Mouse (Mus musculus) embryonic facial prominence, embryonic 14.5 days (tissue): ENCODE measurements around the gene AB124611. TPM values are rescaled to one million over a fixed set of nuclear protein-coding genes. Genes with fewer than 3 reads are reported as not detected.
"Not testable (repeated sequence)": the region's sequence is repeated elsewhere in the genome, so short reads cannot be mapped to it uniquely, and the experiment has no call there.

Experiments used
- ATAC-seq: fragments of 200-750 bp; cut with Nextera tagmentation; 2 replicates; pipeline ENCODE4 v1.8.0; 2017; ENCODE audit warnings: low read depth, moderate number of reproducible peaks, moderate TSS enrichment
- DNase-seq: peaks from one replicate; pipeline ENCODE4 v3.0.0-alpha.2; 2015; ENCODE audit warnings: low spot score
- H3K27ac ChIP-seq: fragments of 300-500 bp; sonication (generic); replicated peaks from 2 replicates; pipeline ENCODE4 v1.5.1; 2014; ENCODE audit warnings: low read depth, mild to moderate bottlenecking, low read length, moderate library complexity
- H3K27me3 ChIP-seq: fragments of 300-500 bp; sonication (generic); replicated peaks from 2 replicates; pipeline ENCODE4 v1.6.1; 2014; ENCODE audit warnings: low read length; ENCODE audit not compliant: control insufficient read depth, insufficient read depth
- H3K36me3 ChIP-seq: fragments of 300-500 bp; sonication (generic); 2 replicates; pipeline ENCODE4 v1.6.1; 2014; ENCODE audit warnings: low read length, mixed read lengths; ENCODE audit not compliant: control insufficient read depth, insufficient read depth
- H3K4me1 ChIP-seq: fragments of 300-500 bp; sonication (generic); 2 replicates; pipeline ENCODE4 v1.6.1; 2014; ENCODE audit warnings: antibody characterized with exemption, low read length; ENCODE audit not compliant: control insufficient read depth, insufficient read depth
- H3K4me2 ChIP-seq: fragments of 300-500 bp; sonication (generic); 2 replicates; pipeline ENCODE4 v1.6.1; 2014; ENCODE audit warnings: low read depth, mild to moderate bottlenecking, low read length, moderate library complexity, mixed read lengths
- H3K4me3 ChIP-seq: fragments of 300-500 bp; sonication (generic); 2 replicates; pipeline ENCODE4 v1.5.1; 2014; ENCODE audit warnings: low read depth, mild to moderate bottlenecking, low read length
- H3K9ac ChIP-seq: fragments of 300-500 bp; sonication (generic); 2 replicates; pipeline ENCODE4 v1.6.1; 2014; ENCODE audit warnings: low read depth, mild to moderate bottlenecking, low read length, moderate library complexity, mixed read lengths
- H3K9me3 ChIP-seq: fragments of 300-500 bp; sonication (generic); 2 replicates; pipeline ENCODE4 v1.6.1; 2016; ENCODE audit warnings: low read length; ENCODE audit not compliant: control insufficient read depth
- WGBS: fragments of 180-500 bp; shearing (Covaris S2); extraction: QIAGEN DNeasy Blood & Tissue Kit; methylation state at CpG from one replicate; pipeline ENCODE4 v1.1.7; 2014; 5-methylcytosine and 5-hydroxymethylcytosine counted together
- polyA plus RNA-seq: library from polyadenylated mRNA; unstranded; fragments of >200 nt; fragmentation: Nextera tagmentation; extraction: Ambion mirVana; gene quantifications from 2 replicates; pipeline ENCODE4 v1.2.1, GENCODE M21; 2014

Gene AB124611
- polyA plus RNA-seq, 1 experiment from 2014 or later = 2.1 TPM

DNA sequence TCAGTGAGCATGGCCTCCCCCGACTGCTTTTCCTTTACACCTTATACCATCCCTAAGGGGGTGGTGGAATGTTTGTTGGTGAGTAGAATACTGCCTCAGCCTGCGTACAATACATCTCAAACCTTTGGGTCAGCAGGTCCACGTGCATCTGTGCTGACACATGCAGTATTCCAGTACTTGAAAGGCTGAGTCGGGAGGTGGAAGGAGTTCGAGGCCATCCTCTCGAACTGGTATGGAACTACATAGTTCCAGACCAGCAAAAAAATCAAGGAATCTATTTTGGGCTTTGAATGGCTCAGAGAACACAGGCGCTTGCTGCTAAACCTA, 15.3 kb upstream of the AB124611 start:
- H3K9me3 ChIP-seq = no peaks in the 10 kb centered on the region
- ATAC-seq = no peak
- peak overlapping the region; percentile 75 for H3K9ac ChIP-seq
- DNase-seq = no peak
- H3K4me3 ChIP-seq = peak overlapping the region; percentile 69
- H3K4me1 ChIP-seq = peaks cover 8% of the 10 kb centered on the region
- H3K27ac ChIP-seq = peak overlapping the region; percentile 92
- no peaks in the 10 kb centered on the region for H3K27me3 ChIP-seq
- peak overlapping the region; percentile 83 for H3K4me2 ChIP-seq
- peaks cover 36% of the 10 kb centered on the region for H3K36me3 ChIP-seq
- 8% methylated on average over 7 of the region's 7 CpGs for WGBS

DNA sequence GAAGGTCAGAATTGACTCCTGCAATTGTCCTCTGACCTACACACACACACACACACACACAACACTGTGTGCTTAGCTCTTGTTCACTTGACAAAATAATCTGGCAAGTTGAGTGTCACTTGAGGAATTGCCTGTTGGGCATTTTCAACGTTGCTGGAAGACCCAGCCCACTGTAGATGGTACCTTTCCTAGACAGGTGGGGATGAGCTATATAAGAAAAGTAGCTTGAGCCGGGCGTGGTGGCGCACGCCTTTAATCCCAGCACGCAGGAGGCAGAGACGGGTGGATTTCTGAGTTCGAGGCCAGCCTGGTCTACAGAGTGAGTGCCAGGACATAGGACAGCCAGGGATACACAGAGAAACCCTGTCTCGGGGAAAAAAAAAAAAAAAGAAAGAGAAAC, 14.9 kb upstream of the AB124611 start:
- Histone ChIP-seq H3K36me3 (peaks cover 32% of the 10 kb centered on the region), H3K9me3 (no peaks in the 10 kb centered on the region), H3K9ac (peak overlapping the region; percentile 75; the same call in 1 of the 2 replicates), H3K4me1 (peaks cover 8% of the 10 kb centered on the region), H3K4me3 (peak overlapping the region; percentile 69), H3K4me2 (peak overlapping the region; percentile 83), H3K27ac (no peak overlapping the region), H3K27me3 (no peaks in the 10 kb centered on the region)
- ATAC-seq (no peak), DNase-seq (no peak)
- 82% methylated on average over 9 of the region's 9 CpGs for WGBS

DNA sequence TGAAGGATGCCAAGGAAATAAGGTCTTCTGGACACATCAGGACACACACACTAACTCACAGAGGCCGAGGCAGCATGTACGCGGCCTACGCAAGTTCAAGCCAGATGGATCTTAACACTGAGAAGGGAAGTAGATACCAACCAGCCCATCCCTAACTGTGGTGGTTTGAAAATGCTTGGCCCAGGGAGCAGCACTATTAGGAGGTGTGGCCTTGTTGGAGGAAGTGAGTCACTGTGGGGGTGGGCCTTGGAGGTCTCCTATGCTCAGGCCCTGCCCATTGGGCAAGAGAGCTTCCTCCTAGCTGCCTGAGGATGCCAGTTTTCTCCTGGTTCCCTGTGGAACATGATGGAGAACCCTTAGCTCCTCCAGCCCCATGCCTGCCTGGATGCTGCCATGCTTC, 12.5 kb upstream of the AB124611 start:
- peaks cover 8% of the 10 kb centered on the region for H3K4me1 ChIP-seq
- H3K36me3 ChIP-seq = peaks cover 7% of the 10 kb centered on the region
- H3K4me3 ChIP-seq = no peak overlapping the region
- DNase-seq = no peak
- no peak overlapping the region for H3K4me2 ChIP-seq
- no peaks in the 10 kb centered on the region for H3K27me3 ChIP-seq
- no peaks in the 10 kb centered on the region for H3K9me3 ChIP-seq
- H3K9ac ChIP-seq = no peak overlapping the region
- H3K27ac ChIP-seq = no peak overlapping the region
- no peak for ATAC-seq
- 89% methylated on average over 4 of the region's 4 CpGs for WGBS

GRCm38 (mm10) chr9:21517947-21518495, 8.0 kb upstream of the AB124611 start:
- Histone ChIP-seq H3K36me3 (no peaks in the 10 kb centered on the region), H3K27me3 (no peaks in the 10 kb centered on the region), H3K27ac (no peak overlapping the region), H3K9me3 (no peaks in the 10 kb centered on the region), H3K4me3 (no peak overlapping the region), H3K9ac (no peak overlapping the region), H3K4me1 (no peaks in the 10 kb centered on the region), H3K4me2 (no peak overlapping the region)
- WGBS = 61% methylated on average over 6 of the region's 6 CpGs
- ATAC-seq (peak; percentile 37; the same call in 1 of the 2 replicates), DNase-seq (peak; percentile 39)

DNA sequence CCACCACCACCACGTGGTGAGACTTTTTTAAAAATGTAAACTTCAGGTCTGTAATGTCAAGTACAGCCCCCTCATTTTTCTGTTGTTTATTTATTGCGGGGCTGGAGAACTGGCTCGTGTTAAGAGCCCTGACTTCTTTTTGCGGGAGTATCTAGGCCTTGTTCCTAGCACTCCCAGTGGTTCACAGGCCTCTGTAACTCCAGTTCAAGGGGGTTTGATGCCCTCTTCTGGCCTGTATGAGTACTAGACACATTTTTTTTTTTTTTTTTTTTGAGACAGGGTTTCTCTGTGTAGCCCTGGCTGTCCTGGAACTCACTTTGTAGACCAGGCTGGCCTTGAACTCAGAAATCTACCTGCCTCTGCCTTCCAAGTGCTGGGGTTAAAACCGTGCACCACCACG, 7.3 kb upstream of the AB124611 start:
- 82% methylated on average over 6 of the region's 6 CpGs for WGBS
- not testable (repeated sequence) for H3K4me2 ChIP-seq, H3K27me3 ChIP-seq, DNase-seq, H3K27ac ChIP-seq, H3K9ac ChIP-seq, H3K4me1 ChIP-seq, H3K36me3 ChIP-seq, H3K4me3 ChIP-seq, ATAC-seq, H3K9me3 ChIP-seq

DNA sequence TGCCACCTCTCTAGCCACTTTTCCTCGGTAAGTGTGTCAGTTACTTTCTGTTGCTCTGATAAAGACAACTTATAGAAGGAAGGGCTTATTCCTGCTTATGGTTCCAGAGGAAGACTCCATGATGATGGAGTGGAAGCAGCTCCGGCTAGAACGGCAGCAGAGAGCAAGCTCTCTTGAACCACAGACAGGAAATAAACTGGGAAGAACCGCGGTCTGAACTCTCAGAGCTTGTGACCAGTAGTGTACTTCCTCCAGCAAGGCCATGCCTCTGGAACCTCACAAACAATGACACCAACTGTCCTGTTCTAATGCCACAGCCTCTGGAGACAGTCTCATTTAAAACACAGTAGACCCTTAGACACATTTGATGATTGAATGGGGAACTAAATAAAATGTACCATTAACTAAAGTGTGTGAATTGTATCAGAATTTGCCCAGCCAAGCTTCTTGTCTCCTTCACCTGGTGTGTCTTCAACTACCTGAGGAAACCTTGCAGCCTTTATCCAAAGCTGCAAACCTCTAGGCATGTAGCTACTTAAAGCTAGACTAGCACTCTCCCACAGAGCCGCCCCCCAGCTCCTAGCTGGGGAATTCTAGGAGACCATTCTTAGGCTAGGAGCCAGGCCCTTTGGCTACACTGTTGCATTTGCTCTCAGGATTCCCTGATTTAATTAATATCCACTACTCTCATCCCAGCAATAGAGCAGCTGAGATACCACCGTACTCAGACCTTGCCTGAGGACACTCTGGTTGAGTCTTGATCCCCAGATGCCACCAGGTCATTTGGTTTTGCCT, 637 bp upstream of the AB124611 start:
- no peak overlapping the region for H3K4me3 ChIP-seq
- no peaks in the 10 kb centered on the region for H3K36me3 ChIP-seq
- H3K4me2 ChIP-seq = no peak overlapping the region
- no peaks in the 10 kb centered on the region for H3K9me3 ChIP-seq
- 0 out of 2 replicates have a peak overlapping the region, but pooled peaks have one; percentile 10 for H3K27ac ChIP-seq
- DNase-seq = no peak
- no peaks in the 10 kb centered on the region for H3K27me3 ChIP-seq
- 70% methylated on average over 7 of the region's 7 CpGs for WGBS
- 0 out of 2 replicates have a peak, but pooled peaks cover 3% of the 10 kb centered on the region for H3K4me1 ChIP-seq
- ATAC-seq = no peak
- no peak overlapping the region for H3K9ac ChIP-seq

GRCm38 (mm10) chr9:21526634-21526944, 613 bp downstream of the AB124611 start:
- H3K9me3 ChIP-seq = no peaks in the 10 kb centered on the region
- no peak overlapping the region for H3K4me2 ChIP-seq
- no peak overlapping the region for H3K4me3 ChIP-seq
- H3K27me3 ChIP-seq = no peaks in the 10 kb centered on the region
- 0 out of 2 replicates have a peak, but pooled peaks cover 3% of the 10 kb centered on the region for H3K4me1 ChIP-seq
- 82% methylated on average over 3 of the region's 3 CpGs for WGBS
- H3K9ac ChIP-seq = no peak overlapping the region
- ATAC-seq (no peak), DNase-seq (no peak)
- no peak overlapping the region for H3K27ac ChIP-seq
- no peaks in the 10 kb centered on the region for H3K36me3 ChIP-seq

- WGBS = 95% methylated on average over 2 of the region's 2 CpGs
- no peak for ATAC-seq
Observed at GRCm38 (mm10) chr9:21527100-21527801, 1.3 kb downstream of the AB124611 start.

More at GRCm38 (mm10) chr9:21527100-21527801, 1.3 kb downstream of the AB124611 start:
- Histone ChIP-seq H3K36me3 (no peaks in the 10 kb centered on the region), H3K4me1 (0 out of 2 replicates have a peak, but pooled peaks cover 3% of the 10 kb centered on the region), H3K9me3 (no peaks in the 10 kb centered on the region), H3K27ac (no peak overlapping the region), H3K4me3 (no peak overlapping the region), H3K9ac (no peak overlapping the region), H3K27me3 (no peaks in the 10 kb centered on the region), H3K4me2 (no peak overlapping the region)
- DNase-seq = no peak
